Mouse (Mus musculus): ENCODE data around the gene Wdr59.

- TF ChIP-seq CTCF (IDR thresholded peaks at IDR 0.05; ENCODE audit: borderline replicate concordance, control insufficient read depth, extremely low read depth, insufficient read depth, low read length, poor library complexity) (no peak), POLR2A (IDR thresholded peaks at IDR 0.05; ENCODE audit: control insufficient read depth, extremely low read depth, insufficient read depth, low read length, poor library complexity) (no peak)
Measured at GRCm38 (mm10) chr8:111521713-111522429, at the start of gene Wdr59.
